Mouse (Mus musculus): ENCODE measurements around the gene Ezr.

The Ezr gene

GRCm38 (mm10) chr17:6803614-6804013, 21.0 kb upstream of the Ezr start:
- CTCF ChIA-PET = no interaction called here
- POLR2A ChIA-PET = interaction anchor here in 2 of 4 experiments (1.3 to 1.7 kb wide), 2 partner anchors 14 to 24 kb away, joined by 3 to 7 read pairs; no protein-coding TSS in a partner anchor

GRCm38 (mm10) chr17:6798392-6799061, 15.9 kb upstream of the Ezr start:
- ChIA-PET POLR2A (interaction anchor here in 1 of 4 experiments (1.0 to 2.9 kb wide), 2 partner anchors 15 to 29 kb away, joined by 3 to 11 read pairs; no protein-coding TSS in a partner anchor), CTCF (no interaction called here)

- ChIA-PET POLR2A (interaction anchor here in 2 of 4 experiments (1.0 to 2.9 kb wide), 2 partner anchors 18 to 30 kb away, joined by 3 to 11 read pairs; no protein-coding TSS in a partner anchor), CTCF (no interaction called here)
Measured at GRCm38 (mm10) chr17:6797471-6797870, 14.9 kb upstream of the Ezr start.

- ChIA-PET POLR2A (interaction anchor here in 2 of 4 experiments (0.7 to 2.1 kb wide), 4 partner anchors 12 to 1482 kb away, joined by 3 to 9 read pairs (median 4); partner anchors contain the start of gene Ezr (in 1 of the 2)), CTCF (no interaction called here)
Measured at GRCm38 (mm10) chr17:6794160-6794751, 11.7 kb upstream of the Ezr start.

- CTCF ChIA-PET = no interaction called here
- POLR2A ChIA-PET = no interaction called here
Measured at GRCm38 (mm10) chr17:6789581-6790118, 7.1 kb upstream of the Ezr start.

- CTCF ChIA-PET = no interaction called here
- POLR2A ChIA-PET = no interaction called here
Measured at GRCm38 (mm10) chr17:6789103-6789502, 6.5 kb upstream of the Ezr start.

GRCm38 (mm10) chr17:6787241-6787640, 4.7 kb upstream of the Ezr start:
- ChIA-PET POLR2A (interaction anchor here in 1 of 4 experiments (3.9 kb wide), 1 partner anchor 40 kb away, joined by 16 read pairs; no protein-coding TSS in a partner anchor), CTCF (no interaction called here)

- POLR2A ChIA-PET = interaction anchor here (0.6 to 3.6 kb wide), 17 partner anchors 9 to 386 kb away, joined by 3 to 38 read pairs (median 4); no protein-coding TSS in a partner anchor
- CTCF ChIA-PET = no interaction called here
Measured at GRCm38 (mm10) chr17:6783756-6784357, 1.3 kb upstream of the Ezr start.

GRCm38 (mm10) chr17:6783006-6783661, 550 bp upstream of the Ezr start:
- CTCF ChIA-PET = interaction anchor here in 1 of 4 experiments (0.6 kb wide), 1 partner anchor 114 kb away, joined by 4 read pairs; no protein-coding TSS in a partner anchor
- POLR2A ChIA-PET = interaction anchor here (0.6 to 3.6 kb wide), 30 partner anchors 10 to 700 kb away, joined by 3 to 38 read pairs (median 4); no protein-coding TSS in a partner anchor

- ChIA-PET CTCF (no interaction called here), POLR2A (interaction anchor here (1.1 to 3.6 kb wide), 18 partner anchors 9 to 110 kb away, joined by 3 to 38 read pairs (median 6); no protein-coding TSS in a partner anchor)
Measured at GRCm38 (mm10) chr17:6782033-6782526, 504 bp downstream of the Ezr start.

GRCm38 (mm10) chr17:6781273-6781672, 1.3 kb downstream of the Ezr start:
- CTCF ChIA-PET = no interaction called here
- POLR2A ChIA-PET = interaction anchor here in 1 of 4 experiments (1.4 to 5.0 kb wide), 5 partner anchors 23 to 111 kb away, joined by 3 to 43 read pairs (median 36); no protein-coding TSS in a partner anchor

- POLR2A ChIA-PET = interaction anchor here in 3 of 4 experiments (1.4 to 5.0 kb wide), 6 partner anchors 13 to 47 kb away, joined by 5 to 43 read pairs (median 9); no protein-coding TSS in a partner anchor
Measured at GRCm38 (mm10) chr17:6780521-6781115, 2.0 kb downstream of the Ezr start.

GRCm38 (mm10) chr17:6779632-6780031, 3.0 kb downstream of the Ezr start:
- ChIA-PET POLR2A (interaction anchor here in 3 of 4 experiments (0.6 to 5.0 kb wide), 22 partner anchors 8 to 113 kb away, joined by 3 to 43 read pairs (median 6); no protein-coding TSS in a partner anchor), CTCF (interaction anchor here in 1 of 4 experiments (0.7 kb wide), 1 partner anchor 50 kb away, joined by 3 read pairs; no protein-coding TSS in a partner anchor)

More at GRCm38 (mm10) chr17:6780521-6781115, 2.0 kb downstream of the Ezr start:
- CTCF ChIA-PET = interaction anchor here in 1 of 4 experiments (0.6 kb wide), 1 partner anchor 10 kb away, joined by 3 read pairs; no protein-coding TSS in a partner anchor

GRCm38 (mm10) chr17:6778771-6779509, 3.6 kb downstream of the Ezr start:
- POLR2A ChIA-PET = interaction anchor here in 3 of 4 experiments (0.6 to 5.0 kb wide), 25 partner anchors 9 to 448 kb away, joined by 3 to 43 read pairs (median 6); partner anchors contain the start of gene Rps6ka2 (in 1 of the 3)
- CTCF ChIA-PET = interaction anchor here in 3 of 4 experiments (0.7 to 1.3 kb wide), 3 partner anchors 10 to 113 kb away, joined by 3 read pairs; no protein-coding TSS in a partner anchor

- POLR2A ChIA-PET = interaction anchor here in 3 of 4 experiments (0.6 to 5.0 kb wide), 28 partner anchors 9 to 392 kb away, joined by 3 to 43 read pairs (median 6); partner anchors contain the start of gene Rps6ka2 (in 1 of the 3)
- CTCF ChIA-PET = interaction anchor here in 2 of 4 experiments (0.7 to 1.3 kb wide), 2 partner anchors 9 to 114 kb away, joined by 3 read pairs; no protein-coding TSS in a partner anchor
Measured at GRCm38 (mm10) chr17:6778332-6778683, 4.3 kb downstream of the Ezr start.

GRCm38 (mm10) chr17:6777629-6778331, 4.8 kb downstream of the Ezr start:
- POLR2A ChIA-PET = interaction anchor here (0.7 to 5.0 kb wide), 18 partner anchors 9 to 83 kb away, joined by 3 to 36 read pairs (median 6); no protein-coding TSS in a partner anchor
- CTCF ChIA-PET = interaction anchor here in 1 of 4 experiments (1.3 kb wide), 1 partner anchor 114 kb away, joined by 3 read pairs; no protein-coding TSS in a partner anchor
